Mouse (Mus musculus) heart, postnatal 36 days (tissue): ENCODE data around the gene Sox6. TPM values are rescaled to one million over a fixed set of nuclear protein-coding genes. Genes with fewer than 3 reads are reported as not detected.

Experiments used
- DNase-seq, 2 experiments: peaks; one replicate each; pipeline ENCODE4 v3.0.0; 2021 to 2022
- intact Hi-C: fragments of 180-260 bp; cut with DNase I; formaldehyde crosslinking; loops from one replicate; pipeline ENCODE4 v1.15.1; 2025
- total RNA-seq, 2 experiments: library from RNA; stranded (reverse); gene quantifications; 2 replicates each; pipeline ENCODE4 v1.2.3; 2021

The Sox6 gene
- total RNA-seq, 2 experiments from 2014 or later = 24.0 to 30.4 TPM

DNA sequence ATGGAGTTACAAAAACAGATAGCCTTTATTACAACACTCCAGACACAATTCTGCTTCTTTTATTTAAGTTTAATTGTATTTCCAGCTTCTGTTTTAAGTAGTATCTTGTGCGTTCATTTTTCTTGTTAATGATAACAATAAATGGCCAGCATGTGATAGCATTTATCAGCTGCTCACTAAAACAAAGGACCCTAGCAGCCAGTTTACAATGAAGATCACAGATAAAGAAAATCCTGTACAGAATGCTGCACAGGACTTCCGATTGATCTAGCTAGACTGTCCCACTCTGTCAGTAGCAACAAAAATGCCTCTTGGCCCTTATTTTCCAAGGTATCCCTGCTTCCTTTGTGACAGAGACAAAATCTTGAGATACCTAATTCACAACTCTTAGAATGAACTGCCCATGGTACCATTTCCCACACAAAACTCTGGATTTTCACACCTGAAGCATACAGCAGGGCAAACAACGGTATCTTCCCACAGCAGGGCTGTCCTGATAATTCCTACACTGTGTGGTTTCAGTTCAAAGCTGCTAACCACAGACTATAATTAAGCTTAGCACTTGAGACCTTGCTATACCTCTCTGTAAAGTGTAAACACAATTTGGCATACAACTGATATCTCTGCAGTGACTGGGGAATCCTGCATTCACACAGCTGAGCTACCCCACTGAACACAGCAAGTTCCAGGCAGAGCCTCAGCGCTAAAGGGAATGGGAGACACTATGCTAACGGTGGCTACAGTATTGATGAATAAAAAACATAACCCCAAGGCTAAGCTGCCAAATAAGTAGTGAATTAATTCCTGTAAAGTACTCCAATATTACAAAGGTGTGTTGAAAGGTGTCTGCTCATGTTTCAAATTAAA is 134.4 kb downstream of the Sox6 start:
- intact Hi-C loops = no loop called here
- DNase-seq = no peak

DNA sequence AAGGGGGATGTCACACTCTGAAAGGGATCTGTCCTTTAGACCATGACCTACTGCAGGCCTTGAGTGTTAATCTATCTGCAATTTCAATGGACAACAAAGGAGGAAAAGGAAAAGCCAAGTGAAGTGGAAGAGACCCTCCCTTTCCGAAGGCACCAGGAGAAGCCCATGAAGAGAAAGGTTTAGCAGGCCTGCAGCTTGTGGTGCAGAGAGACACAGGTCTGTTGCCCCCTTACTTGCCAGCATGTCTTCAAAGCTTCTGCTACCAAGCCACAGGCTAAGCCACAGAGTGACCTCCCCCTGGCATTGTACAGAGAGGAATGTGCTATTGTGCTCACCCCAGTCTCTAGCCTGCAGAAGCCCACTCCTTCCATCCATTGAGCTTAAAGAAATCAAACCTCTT is 135.2 kb downstream of the Sox6 start:
- intact Hi-C loops = no loop called here
- no peak for DNase-seq

DNA sequence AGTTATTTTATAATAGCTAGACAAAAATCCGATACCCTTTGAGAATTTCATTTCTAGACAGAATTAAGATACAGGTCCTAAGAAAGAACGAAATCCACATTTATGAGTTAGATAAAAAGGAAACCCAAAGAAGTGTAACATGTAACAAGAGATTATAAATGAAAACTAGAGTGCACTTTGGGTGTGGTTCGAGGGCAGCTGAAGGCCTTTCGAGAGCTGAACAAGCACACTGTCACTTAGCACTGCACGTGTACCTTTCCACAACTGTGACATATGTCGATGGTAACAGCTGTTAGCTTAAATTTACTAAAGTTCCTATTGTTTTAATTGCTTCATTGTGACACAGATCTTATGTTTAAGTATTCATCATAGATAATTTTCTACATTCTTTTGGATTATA is 142.8 kb downstream of the Sox6 start:
- no peak for DNase-seq
- intact Hi-C loops = no loop called here

DNA sequence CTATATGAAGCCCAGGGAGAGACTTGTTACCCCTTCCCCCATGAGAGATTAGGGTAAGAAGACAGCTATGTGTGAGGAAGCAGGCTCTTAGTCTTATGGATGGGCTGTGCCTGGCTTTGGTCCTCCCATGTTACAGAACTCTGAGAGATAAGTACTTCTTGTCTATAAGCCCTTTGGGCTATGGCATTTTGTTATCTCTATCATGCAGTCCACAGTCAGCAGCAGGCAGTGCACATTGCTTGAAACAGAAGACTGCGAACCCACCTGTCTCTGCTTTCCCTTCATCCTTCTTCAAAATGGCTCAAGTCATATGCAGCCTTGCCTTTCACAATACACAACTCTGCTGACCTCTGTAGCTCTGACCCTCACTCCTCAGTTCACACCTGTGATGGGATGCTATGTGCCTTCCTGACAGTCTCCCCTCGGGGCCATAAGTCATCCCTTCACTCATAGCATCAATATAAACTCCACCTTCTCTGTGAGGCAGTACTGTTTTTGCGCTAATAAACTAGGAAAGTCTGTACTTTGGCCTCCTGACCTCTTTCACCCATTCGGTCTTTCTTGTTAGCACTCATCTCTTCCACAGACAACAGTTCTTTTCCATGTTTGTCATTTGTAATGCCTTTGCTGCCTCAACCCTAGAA is 143.4 kb downstream of the Sox6 start:
- DNase-seq = no peak
- intact Hi-C loops = no loop called here

DNA sequence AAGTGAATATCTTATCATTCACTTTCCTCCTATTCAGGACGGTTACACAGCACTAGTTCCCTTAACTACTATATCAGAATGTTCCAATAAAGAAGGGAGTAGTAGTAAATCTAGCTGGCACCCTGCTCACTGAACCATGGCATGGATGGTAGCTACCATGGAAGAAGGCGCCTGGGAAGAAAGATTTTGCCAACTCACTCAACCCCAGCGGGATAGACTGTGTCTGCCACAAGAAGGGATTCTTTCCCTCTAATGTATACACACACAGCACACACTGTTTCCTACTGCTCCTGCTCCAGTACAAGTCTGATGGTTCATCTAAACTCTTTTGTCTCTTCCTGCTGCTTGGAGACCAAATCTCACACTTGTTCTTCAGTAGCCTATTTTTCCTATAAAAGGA is 147.1 kb downstream of the Sox6 start:
- intact Hi-C loops = no loop called here
- DNase-seq = no peak

DNA sequence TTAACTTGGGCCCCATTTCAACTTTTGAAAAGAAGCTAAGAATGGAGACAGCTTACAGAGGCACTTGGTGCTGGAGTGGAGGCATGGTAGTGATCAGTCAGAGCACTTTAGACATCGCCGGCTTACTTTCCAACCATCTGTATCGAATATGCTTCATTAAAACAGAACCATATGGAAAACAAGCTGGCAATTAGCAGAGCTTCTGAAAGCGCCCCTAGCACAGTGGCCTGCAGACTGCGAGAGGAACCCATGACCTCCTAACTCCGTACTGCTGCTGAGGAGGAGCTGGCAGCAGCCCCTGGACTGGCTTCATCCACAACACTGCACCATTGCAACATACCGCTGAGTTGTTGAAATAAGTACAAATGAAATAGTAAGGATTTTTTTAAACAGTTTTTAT is 148.7 kb downstream of the Sox6 start:
- intact Hi-C loops = no loop called here
- DNase-seq = peak in 1 of 2 experiments; percentile 8

DNA sequence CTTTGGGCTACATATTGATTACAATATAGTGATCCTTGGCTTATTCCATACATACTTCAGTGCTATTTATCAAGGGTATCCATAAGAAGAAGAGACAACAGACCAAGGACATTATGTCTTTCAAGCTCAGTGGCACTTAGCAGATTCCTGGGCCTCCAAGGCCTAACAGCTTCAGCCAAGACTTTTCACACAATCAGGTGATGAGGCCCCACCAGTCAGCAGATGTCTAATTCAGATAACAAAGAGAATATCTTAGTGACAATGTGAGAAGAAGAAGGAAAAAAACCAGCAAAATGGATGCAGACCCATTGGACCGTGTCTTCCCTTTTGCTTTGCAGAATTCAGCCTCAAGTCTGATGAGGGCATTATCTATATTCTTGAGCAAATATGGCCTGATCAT is 150.0 kb downstream of the Sox6 start:
- intact Hi-C loops = no loop called here
- no peak for DNase-seq

DNA sequence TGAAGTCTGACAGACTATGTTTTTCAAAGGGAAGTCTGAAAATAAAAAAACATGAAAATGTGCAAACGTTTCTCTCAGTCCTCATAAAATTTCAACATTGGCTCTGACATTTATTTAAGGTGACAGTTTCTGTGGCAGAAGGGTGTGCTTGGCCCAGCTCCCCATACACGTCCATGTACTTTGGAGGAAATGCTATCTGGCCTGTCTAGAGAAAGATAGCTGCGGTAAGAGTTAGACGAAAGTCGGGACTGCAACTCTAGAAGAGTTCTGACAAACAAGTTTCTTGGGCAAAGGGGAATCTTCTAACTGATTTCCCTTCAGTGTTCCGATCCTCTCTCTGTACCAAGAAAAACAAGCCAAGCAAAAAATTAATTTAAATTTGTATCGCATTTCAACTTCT is 150.5 kb downstream of the Sox6 start:
- intact Hi-C loops = no loop called here
- DNase-seq = no peak

DNA sequence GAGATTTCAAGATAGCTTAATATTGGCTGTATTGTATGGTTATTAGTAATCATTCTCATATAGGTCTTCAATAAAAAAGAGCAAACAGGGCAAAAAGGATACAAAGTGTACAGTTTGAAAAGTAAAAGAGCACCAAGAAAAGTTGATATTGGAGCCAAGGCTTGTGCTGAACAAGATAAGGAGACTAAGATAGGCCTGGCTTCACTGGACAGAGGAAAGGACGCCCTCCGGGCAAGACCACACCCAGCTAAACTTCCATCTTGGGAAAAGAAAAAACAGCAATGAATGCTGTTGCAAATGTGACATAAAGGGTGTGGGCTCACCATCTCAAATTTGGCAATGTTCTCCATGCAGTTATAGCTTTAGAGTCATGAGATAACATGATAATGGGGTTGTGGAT is 165.7 kb downstream of the Sox6 start:
- intact Hi-C loops = no loop called here
- DNase-seq = no peak

DNA sequence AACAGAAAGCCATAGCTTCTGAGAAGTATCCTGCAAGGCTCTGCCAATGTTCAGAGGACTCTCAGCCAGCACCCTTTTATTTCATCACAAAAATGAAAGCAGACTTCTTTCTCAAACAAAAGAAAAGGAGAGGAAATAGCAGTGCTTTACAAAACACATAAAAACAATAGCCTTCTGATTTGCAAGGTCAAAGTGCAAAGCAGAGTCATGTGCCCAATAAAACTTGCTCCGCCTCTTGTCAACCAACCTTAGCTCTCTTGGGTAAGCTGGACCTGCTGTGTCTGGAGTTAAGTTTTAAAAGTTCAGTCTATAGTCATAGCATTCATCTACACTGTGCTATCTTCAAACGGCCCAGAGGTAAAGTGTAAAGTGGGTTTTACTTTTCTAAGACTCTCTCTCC is 170.1 kb downstream of the Sox6 start:
- intact Hi-C loops = no loop called here
- DNase-seq = no peak

DNA sequence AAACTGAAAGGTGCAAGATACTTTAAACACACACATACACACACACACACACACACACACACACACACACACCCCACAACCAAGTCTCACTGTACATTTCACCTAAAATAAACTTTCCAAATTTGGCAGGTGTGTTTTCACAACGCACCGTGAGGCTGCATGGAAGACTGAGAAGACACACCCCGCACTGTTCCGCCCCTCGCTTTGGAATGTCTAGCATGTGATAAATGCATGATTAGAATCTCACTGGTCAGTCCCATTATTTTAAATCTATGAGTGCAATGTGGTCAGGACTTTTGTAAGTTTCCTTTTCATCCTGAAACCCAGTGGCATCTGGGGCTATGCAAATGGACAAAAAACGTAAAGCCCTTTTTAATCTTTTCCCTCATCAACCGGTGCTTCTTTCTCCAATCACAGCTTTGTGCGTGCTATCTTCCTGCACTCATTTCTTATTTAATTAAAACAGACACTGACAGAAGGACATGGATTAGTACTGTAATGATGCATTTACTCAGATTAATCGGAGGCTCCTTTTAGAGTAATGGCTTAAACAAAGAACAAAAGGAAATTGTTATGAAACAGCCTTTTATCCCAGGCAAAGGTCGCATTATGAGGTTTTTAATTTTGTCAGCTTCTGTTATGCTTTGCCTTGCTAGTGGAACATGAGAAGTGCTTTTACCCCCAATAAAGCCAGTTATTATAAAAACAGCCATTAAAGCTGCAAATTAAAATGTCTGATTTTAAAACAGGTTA is 170.9 kb downstream of the Sox6 start:
- intact Hi-C loops = no loop called here
- no peak for DNase-seq

DNA sequence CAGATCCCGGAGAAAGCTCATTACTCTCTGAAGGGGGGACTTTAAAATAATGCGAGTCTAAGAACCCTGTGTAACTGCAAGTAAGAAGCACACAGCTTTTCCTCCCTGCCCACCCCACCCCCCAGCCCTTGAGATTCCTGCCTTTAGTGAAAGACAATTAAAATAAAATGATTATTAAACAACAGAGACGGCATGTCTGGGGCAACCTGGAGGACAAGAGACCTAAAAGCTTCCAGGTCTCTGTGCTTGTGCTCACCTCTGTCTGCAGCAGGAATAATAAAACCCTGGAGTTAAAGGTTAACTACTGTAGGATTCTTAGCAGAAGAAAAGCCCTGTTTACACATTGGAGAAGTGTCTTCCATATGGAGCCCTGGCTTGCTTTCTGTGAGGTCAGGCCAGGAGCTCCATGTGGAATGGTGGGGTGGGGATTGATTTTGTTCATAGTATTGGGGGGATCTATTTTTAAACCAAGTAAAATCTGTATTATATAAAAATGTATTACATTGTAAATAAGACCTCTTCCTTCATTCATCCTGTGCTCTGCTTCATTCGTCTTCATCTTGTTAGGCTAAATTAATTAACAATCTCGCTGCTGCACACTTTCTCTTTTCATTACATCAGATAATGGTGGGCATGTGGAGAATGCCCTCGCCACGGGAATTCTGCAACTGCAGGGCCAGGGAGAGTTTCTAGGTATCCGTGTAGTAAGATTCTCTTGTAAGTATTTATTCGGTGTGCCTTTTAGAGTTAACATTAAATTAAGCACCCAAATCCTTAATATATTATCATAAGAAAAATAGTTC is 171.7 kb downstream of the Sox6 start:
- intact Hi-C loops = no loop called here
- DNase-seq = no peak

DNA sequence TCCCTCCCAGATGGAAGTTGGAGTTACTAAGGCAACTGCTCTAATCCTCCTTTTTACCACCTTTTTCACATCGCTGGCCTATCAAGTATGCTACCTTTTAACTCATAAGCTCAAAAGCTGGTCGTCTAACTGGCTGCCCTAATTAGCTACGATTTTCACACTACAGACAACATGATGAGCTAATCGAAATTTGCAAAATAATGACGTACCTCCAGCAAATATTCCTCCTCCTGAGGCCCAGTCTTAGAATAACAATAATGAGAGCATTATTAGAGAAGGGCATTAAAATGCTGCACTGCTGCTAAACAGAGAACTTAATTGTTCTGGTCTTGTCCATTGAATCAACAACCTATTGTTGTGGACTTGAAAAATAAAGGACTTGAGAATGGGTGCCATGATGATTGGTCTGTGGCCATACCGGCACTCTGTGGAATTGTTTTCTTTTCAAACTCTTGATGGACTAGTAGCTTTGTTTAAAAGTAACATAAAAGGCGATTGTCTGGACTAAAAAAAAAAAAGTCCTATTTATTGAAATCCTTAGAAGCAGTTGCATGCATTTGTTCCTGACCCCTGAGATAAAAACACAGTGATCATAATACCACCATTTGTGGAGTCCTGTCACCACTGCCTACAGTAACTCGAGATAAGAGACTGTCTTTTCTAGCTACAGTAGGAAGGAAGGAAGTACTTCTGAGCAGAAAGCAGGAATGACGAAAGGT is 172.5 kb downstream of the Sox6 start:
- no peak for DNase-seq
- intact Hi-C loops = no loop called here

DNA sequence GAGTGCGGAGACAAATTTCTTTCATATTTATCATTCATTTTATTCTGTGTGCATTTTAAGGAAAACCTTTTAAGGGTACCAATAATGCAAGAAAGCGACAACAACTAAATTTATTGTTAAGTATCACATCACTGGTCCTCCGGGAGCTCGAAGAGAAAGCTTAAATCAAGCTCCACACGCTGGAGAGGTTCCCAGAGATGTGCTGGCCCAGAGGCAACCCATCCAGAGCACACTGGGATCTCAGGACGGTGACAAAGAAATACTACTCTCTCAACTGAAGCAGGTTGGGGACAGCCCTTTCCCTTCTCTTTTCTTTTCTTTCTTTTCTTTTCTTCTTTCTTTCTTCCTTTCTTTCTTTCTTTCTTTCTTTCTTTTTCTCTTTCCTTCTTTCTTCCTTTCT is 173.4 kb downstream of the Sox6 start:
- DNase-seq = no peak
- intact Hi-C loops = no loop called here

DNA sequence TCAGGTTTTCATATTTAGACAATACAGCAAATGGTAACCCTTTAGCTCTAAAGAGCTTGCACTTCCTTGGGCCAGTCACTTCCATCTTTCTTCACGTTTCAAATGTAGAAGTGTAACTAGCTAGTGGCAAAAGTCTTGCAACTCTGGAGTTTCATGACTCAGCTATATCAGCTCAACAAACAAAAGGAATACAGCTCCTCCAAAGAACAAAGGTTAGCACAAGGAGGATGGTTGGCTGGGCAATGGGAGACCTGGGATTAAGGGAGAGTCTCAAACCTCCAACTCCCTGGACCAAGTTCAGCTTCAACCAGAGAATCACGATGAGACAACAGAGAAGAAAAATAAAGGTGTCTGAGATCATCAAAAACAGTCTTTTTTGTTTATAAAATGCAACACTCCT is 174.2 kb downstream of the Sox6 start:
- intact Hi-C loops = no loop called here
- DNase-seq = no peak

DNA sequence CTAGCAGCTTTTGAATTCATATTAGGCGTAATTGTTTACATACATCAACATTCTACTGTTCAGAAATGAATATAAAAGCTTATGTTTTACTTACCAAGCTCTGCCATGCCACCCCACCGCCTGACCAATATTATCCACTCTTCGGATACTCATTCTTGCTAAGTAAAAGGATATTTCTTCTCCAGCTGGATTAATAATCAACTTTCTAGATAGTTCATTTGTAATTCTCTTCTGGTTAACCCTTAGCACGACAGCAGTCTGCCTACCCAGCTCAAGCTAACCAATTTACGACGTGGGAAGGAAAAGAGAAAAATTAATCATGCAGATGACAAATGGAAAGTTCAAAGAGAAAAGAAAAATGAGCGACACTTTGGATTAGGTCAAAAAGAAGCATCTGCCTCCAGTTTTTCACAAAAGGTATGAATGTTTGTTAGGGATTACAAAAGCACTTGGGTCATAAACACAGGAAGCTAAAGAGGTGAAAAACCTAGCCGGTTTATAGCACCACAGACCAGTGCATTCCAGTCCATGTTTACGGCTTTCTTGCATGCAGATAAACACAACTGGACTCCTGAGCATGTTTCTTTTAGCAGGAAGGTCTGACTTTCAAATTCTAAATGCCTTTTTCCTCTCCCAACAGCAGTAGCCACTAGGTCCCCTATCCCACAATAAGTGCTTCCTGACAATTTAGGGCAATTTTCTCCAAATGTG is 178.8 kb downstream of the Sox6 start:
- intact Hi-C loops = no loop called here
- no peak for DNase-seq

DNA sequence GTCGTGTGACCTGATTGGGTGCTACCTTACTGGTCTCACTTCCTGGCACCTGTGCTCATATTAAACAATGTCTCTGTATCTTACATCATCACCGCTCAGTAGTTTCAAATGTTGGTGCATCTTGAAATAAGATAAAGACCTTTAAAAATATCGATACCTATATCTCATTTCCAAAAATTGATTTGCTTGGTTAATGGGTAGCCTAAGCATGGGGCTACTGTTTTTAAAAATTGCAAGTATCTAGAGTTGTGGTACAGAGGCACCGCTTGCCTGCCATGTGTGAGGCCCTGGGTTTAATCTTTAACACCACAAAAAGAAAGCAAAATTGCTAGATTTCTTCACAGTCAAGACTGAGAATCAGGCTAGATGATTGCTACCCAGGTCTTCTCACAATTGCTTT is 187.5 kb downstream of the Sox6 start:
- DNase-seq = no peak
- intact Hi-C loops = no loop called here

DNA sequence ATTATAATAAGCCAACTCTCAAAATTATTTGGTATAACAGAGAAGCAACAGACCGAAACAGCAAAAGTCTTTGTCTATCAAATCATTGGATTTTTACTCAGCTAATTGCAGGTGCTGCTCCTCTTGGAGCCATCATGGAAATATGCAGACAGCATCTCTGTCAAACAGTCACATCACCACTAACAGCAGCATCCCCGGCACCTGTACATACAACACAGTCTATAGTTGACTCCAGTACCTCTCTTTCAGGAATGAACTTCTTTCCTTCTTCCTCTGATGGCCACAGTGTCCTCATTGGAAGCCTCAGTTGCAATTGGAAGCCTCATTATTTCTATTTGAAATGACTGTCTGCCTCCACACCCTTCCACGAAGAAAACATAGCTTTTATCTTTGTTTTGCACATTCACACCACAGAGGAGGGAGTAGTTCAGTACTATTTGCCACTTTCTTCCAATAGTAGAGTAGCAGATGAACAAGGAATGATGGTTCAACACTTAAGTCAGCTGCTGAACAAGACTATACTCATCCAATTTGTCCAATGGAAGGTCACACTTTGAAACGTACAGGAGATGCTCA is 192.7 kb downstream of the Sox6 start:
- intact Hi-C loops = loop anchor here (10.0 kb wide), 1 partner anchor 189 kb away; the partner anchor contains the start of genes 1110004F10Rik and Sox6

DNA sequence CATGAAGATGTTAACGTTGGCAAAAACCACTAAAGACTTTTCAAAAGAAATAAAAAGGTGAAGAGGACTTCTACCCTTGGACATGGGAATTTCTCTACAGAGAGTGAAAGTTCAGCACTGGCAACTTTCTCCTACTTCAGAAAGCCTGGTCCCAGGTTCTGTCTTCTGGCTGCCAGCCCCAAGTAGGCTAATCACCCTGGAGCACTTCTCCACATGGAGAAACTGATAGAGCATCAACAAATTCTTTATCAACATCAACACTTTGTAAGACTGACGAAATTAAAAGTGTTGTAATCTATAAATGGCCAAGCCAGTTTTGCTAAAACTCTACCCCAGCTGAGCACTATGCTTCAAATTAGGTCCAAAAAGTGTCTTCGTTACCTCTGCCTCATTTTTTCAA is 193.7 kb downstream of the Sox6 start:
- intact Hi-C loops = loop anchor here (10.0 kb wide), 1 partner anchor 190 kb away; the partner anchor contains the start of genes 1110004F10Rik and Sox6
- DNase-seq = no peak

More for the DNA sequence above, 192.7 kb downstream of the Sox6 start:
- no peak for DNase-seq
